Mouse (Mus musculus): ENCODE results near the gene Actr5. TPM values are rescaled to one million over a fixed set of nuclear protein-coding genes. Genes with fewer than 3 reads are reported as not detected.

The Actr5 gene
- total RNA-seq, 2 experiments from 2014 or later: 4.2 to 4.8 TPM

- DNase-seq: no peak
Observed at GRCm38 (mm10) chr2:158616790-158617189, 7.9 kb upstream of the Actr5 start.

GRCm38 (mm10) chr2:158625231-158625630, 543 bp downstream of the Actr5 start:
- Histone ChIP-seq H3K4me3 (peak overlapping the region; percentile 96), H3K27ac (peak overlapping the region; percentile 98)
- peak; percentile 40 for DNase-seq
- intact Hi-C loops (cut with DNase I): no loop called here
- TF ChIP-seq CTCF (IDR thresholded peaks at IDR 0.05): no peak

More at GRCm38 (mm10) chr2:158616790-158617189, 7.9 kb upstream of the Actr5 start:
- intact Hi-C loops (cut with DNase I): no loop called here
- Histone ChIP-seq H3K4me3 (no peak overlapping the region), H3K27ac (no peak overlapping the region)
- no peak for TF ChIP-seq CTCF (IDR thresholded peaks at IDR 0.05)

- no peak for TF ChIP-seq CTCF (IDR thresholded peaks at IDR 0.05)
- H3K27ac ChIP-seq: peak overlapping the region; percentile 98
- no peak for DNase-seq
- intact Hi-C loops (cut with DNase I): no loop called here
- H3K4me3 ChIP-seq: peak overlapping the region; percentile 96
Observed at GRCm38 (mm10) chr2:158625697-158626096, 1.0 kb downstream of the Actr5 start.

- TF ChIP-seq CTCF (IDR thresholded peaks at IDR 0.05): no peak
- DNase-seq: no peak
- intact Hi-C loops (cut with DNase I): loop anchor here (1.0 kb wide), 1 partner anchor 79 kb away; no protein-coding TSS in a partner anchor
- Histone ChIP-seq H3K4me3 (no peak overlapping the region), H3K27ac (no peak overlapping the region)
Observed at GRCm38 (mm10) chr2:158628858-158629257, 4.2 kb downstream of the Actr5 start.

- DNase-seq: no peak
- Histone ChIP-seq H3K4me3 (no peak overlapping the region), H3K27ac (no peak overlapping the region)
- intact Hi-C loops (cut with DNase I): loop anchor here (1.0 kb wide), 1 partner anchor 79 kb away; no protein-coding TSS in a partner anchor
- TF ChIP-seq CTCF (IDR thresholded peaks at IDR 0.05): peak; percentile 78
Observed at GRCm38 (mm10) chr2:158629414-158629813, 4.7 kb downstream of the Actr5 start.

- TF ChIP-seq CTCF (IDR thresholded peaks at IDR 0.05): no peak
- no peak for DNase-seq
Observed at GRCm38 (mm10) chr2:158631873-158632272, 7.2 kb downstream of the Actr5 start.

GRCm38 (mm10) chr2:158641869-158642268, 17.2 kb downstream of the Actr5 start:
- peak; percentile 98; the same call in 1 of the 2 replicates for TF ChIP-seq CTCF (IDR thresholded peaks at IDR 0.05)
- intact Hi-C loops (cut with DNase I): loop anchor here (2.0 kb wide), 1 partner anchor 91 kb away; no protein-coding TSS in a partner anchor
- peak; percentile 64 for DNase-seq
- Histone ChIP-seq H3K4me3 (no peak overlapping the region), H3K27ac (peak overlapping the region; percentile 1; the same call in 1 of the 2 replicates)

More at GRCm38 (mm10) chr2:158631873-158632272, 7.2 kb downstream of the Actr5 start:
- Histone ChIP-seq H3K4me3 (no peak overlapping the region), H3K27ac (no peak overlapping the region)
- intact Hi-C loops (cut with DNase I): no loop called here

GRCm38 (mm10) chr2:158642587-158642986, 17.9 kb downstream of the Actr5 start:
- no peak overlapping the region for H3K4me3 ChIP-seq
- intact Hi-C loops (cut with DNase I): no loop called here
- no peak overlapping the region for H3K27ac ChIP-seq
- no peak for TF ChIP-seq CTCF (IDR thresholded peaks at IDR 0.05)
- DNase-seq: no peak

- intact Hi-C loops (cut with DNase I): no loop called here
- no peak for TF ChIP-seq CTCF (IDR thresholded peaks at IDR 0.05)
- DNase-seq: no peak
Observed at GRCm38 (mm10) chr2:158643791-158644190, 19.1 kb downstream of the Actr5 start.

GRCm38 (mm10) chr2:158651159-158651908, 26.6 kb downstream of the Actr5 start:
- DNase-seq: no peak
- Histone ChIP-seq H3K4me3 (no peak overlapping the region), H3K27ac (no peak overlapping the region)
- TF ChIP-seq CTCF (IDR thresholded peaks at IDR 0.05): no peak
- intact Hi-C loops (cut with DNase I): loop anchor here (10.0 kb wide), 1 partner anchor 93 kb away; no protein-coding TSS in a partner anchor

More at GRCm38 (mm10) chr2:158643791-158644190, 19.1 kb downstream of the Actr5 start:
- Histone ChIP-seq H3K27ac (no peak overlapping the region), H3K4me3 (no peak overlapping the region)

GRCm38 (mm10) chr2:158652985-158653384, 28.3 kb downstream of the Actr5 start:
- Histone ChIP-seq H3K27ac (no peak overlapping the region), H3K4me3 (no peak overlapping the region)
- peak; percentile 74 for DNase-seq
- peak; percentile 88 for TF ChIP-seq CTCF (IDR thresholded peaks at IDR 0.05)
- intact Hi-C loops (cut with DNase I): loop anchor here (10.0 kb wide), 1 partner anchor 92 kb away; no protein-coding TSS in a partner anchor

GRCm38 (mm10) chr2:158654717-158655116, 30.0 kb downstream of the Actr5 start:
- TF ChIP-seq CTCF (IDR thresholded peaks at IDR 0.05): no peak
- Histone ChIP-seq H3K27ac (peak overlapping the region; percentile 63), H3K4me3 (no peak overlapping the region)
- intact Hi-C loops (cut with DNase I): loop anchor here (10.0 kb wide), 1 partner anchor 90 kb away; no protein-coding TSS in a partner anchor
- peak; percentile 28 for DNase-seq

GRCm38 (mm10) chr2:158655806-158656205, 31.1 kb downstream of the Actr5 start:
- no peak for DNase-seq
- intact Hi-C loops (cut with DNase I): loop anchor here (10.0 kb wide), 1 partner anchor 89 kb away; no protein-coding TSS in a partner anchor
- H3K4me3 ChIP-seq: no peak overlapping the region
- H3K27ac ChIP-seq: no peak overlapping the region
- TF ChIP-seq CTCF (IDR thresholded peaks at IDR 0.05): no peak

Measured in gastrocnemius, adult 2 months (tissue).